Mouse (Mus musculus) fibroblast of lung, adult 2 months (primary cell): ENCODE data around the gene Sptlc2.
"Not testable (repeated sequence)": the region's sequence is repeated elsewhere in the genome, so short reads cannot be mapped to it uniquely, and the experiment has no call there.

ENCODE experiments used
- DNase-seq: peaks from one replicate; pipeline ENCODE4 v3.0.0-alpha.2; 2011; ENCODE audit warnings: low read depth

Gene Sptlc2

DNA sequence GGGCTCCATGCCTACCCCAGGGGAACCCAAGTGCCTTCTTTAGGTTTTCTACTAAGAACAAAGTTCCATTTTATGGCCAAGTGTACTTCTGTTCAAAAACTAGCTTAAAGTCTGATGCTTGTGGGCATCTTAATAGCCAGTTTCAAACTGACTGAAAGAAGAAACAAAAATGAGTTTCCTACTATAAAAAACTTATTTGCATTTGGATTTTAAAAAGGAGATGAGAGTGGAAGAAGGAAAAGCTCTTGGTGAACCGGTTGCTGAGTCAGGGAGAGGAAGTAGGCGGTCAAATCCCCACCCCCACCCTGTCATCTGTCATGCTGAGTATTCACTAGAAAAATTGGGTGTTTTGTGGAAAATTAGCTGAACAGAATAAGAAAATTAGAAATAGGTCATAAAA lies 57.9 kb downstream of the Sptlc2 start:
- no peak for DNase-seq

DNA sequence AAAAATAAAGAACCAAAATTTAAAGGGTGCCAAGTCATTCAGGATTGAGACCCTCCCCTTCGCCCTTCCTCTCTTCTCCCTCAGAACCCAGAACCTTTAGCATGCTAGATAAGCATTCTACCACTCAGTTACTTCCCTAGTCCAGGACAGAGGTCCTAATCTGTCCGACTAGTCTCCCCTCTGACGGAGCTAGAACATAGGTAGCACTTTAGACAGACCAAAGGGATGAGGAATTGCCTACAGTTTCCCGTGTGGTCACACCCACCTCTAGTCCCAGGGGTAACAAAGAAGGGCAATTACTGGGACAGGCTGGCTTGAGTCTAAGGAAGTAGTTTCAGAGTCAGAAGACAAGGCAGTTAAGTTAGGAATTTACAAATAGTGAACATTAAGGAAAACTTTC lies 60.1 kb downstream of the Sptlc2 start:
- no peak for DNase-seq

DNA sequence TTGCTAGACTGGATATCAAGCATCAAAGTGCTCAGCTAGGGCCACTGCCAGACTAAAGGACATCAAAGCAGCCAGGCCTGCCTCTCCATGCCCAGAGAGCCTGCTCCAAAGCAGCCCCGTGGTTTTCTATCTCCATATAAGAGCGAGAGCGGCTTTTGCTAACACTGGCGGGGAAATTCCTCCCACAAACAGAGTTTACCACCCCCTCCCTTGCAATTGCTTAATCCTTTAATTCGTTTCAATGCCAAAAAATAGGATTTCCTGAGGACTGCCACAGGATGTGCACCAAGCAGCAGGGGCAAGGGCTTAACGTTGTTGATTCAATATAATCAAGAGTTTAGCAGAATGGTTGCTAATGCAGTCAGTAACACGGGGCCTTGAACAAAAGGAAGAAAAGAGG lies 60.5 kb downstream of the Sptlc2 start:
- no peak for DNase-seq

DNA sequence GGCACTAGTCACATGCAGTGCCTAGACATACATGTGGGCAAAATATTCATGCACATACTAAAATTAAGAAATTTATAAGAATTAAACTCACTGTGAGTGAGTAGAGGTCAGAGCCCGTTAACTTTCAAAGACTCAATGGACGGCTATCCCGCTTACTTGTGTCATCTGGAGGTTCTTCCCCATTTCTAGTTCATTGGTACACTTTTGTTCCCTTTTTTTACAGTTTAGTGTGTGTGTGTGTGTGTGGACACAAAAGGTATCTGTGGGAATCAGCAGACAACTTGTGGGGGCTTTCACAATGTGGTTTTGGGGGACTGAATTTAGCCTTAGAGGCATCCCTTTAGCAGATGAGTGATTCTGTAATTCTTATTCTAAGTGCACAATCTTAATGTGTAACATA lies 62.7 kb downstream of the Sptlc2 start:
- no peak for DNase-seq

DNA sequence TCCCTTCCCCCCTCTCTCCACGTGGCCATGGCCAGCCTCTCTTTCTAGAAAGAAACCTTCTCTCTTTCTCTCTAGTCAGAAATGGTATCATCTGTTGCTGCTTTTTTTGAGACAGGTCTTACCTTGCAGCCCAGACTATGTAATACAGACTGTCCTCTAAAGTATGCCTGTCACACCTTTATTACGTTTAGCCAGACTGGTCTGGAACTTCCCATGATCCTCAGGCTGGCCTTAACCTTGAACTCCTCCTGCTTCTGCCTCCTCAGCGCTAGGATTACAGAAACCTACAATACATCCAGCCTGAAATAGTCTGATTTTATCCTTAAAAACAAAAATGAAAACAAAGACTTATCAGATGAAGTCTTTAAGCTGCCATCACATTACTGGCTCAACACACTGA lies 68.9 kb downstream of the Sptlc2 start:
- no peak for DNase-seq

DNA sequence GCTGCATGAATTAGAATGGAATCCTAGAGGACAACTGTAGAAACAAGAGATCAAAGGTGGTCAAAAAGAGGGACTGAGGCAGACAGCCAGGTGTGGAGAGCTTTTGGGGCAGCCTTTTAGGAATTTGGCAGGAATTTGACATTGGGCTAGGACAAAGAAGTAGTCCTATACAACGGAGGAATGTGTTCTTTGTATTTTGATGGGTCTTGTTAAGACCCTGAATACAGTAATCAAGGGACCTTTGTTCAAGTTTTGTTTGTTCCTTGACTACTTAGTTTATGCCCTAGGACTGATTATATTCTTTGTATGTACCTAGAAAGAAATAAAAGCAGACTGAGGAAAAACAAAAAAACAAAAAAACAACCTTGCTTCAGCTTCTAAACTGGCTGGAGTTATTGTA lies 70.2 kb downstream of the Sptlc2 start:
- no peak for DNase-seq

DNA sequence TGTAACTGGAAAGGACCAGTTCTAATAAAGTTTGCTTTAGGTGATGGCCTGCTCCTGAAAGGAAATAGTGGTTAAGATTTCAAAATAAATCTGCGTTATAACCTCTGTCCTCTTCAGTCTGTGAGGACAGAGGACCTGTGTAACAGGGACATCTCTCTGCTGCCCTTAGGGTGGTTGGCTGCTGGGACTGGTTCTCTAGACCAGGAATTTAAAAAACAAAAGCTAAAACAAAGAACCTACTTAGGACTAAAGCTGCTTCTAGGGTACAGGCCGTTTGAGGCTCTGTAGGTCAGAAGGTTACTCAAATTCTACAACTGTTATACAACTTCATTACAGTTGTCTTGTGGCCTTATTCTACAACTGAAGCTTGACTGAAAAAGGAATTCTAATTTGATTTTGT lies 75.1 kb downstream of the Sptlc2 start:
- DNase-seq, result no peak

DNA sequence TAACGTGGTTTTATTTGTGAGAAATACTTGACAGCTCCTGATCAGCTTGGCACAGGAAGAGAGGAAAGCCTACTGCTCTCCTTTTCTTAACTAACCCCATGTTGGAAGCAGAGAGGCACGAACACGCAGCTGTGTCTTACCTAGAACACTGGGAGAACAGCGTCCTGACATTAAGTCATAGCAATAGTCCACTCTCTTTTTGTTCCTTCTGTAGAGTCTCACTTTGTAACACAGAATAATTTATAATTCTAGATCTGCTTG lies 81.6 kb downstream of the Sptlc2 start:
- DNase-seq, result not testable (repeated sequence)

DNA sequence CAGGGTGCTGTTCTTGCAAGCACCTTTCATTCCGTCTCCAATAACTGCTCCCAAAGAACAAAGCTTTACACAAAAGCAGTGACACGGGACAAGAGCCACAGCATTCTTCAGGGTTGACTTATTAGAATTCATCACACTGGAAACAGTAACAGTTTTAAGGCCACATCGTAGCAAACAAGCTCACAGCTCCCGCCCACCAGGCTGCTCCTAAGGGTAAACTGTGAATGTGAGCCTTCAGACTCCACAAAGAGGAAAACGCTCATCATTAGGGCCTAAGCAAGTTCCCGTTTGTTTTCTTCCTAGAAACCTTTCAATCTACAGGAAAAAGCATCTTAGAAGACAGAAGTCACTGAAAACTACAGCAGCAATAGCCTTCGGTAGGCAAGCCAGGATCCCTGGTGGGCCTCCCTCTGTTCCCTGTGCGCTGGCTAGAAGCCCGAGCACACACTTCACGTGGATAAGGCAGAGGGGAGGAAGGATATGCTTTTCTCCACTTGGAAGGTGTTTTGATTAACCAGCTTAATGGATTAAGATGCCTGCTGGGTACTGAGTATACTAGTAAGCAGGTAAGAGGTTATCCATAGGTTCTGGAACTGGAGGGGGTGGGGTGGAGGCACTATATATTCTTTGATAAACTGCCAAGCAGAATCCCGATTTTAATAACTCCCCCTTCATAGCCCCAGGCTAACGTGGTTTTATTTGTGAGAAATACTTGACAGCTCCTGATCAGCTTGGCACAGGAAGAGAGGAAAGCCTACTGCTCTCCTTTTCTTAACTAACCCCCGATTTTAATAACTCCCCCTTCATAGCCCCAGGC lies 82.2 kb downstream of the Sptlc2 start:
- DNase-seq, result no peak

DNA sequence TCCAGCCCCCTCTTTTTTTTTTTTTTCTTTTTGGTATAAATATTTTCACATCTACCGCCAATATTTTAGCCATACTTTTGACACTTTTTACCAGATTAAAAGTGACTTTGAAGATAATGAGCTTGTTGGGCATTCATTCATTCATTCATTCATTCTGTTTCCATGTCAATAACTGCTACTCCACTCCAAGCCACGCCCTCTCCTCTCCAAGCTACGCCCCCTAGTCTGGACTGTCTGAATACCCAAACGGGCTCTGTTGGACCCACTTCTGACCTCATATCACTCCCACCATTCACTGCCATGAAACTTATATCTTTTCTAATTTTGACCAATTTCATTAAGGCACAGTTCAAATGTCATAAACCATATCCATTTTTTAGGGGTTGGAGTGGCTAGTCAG lies 87.0 kb downstream of the Sptlc2 start:
- DNase-seq, result no peak

DNA sequence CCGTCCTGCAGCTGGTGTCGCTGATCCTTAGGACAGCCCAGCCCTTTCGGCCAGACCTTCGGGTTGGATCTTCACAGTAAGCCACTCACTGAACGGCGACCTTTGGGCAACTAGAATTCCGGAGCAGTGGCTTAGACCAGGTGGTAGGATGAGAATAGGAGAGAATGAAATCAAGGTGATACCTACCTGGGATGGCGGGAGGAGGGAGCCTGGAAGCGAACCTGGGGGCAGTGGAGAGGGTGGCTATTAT lies 87.8 kb downstream of the Sptlc2 start:
- DNase-seq, result no peak

DNA sequence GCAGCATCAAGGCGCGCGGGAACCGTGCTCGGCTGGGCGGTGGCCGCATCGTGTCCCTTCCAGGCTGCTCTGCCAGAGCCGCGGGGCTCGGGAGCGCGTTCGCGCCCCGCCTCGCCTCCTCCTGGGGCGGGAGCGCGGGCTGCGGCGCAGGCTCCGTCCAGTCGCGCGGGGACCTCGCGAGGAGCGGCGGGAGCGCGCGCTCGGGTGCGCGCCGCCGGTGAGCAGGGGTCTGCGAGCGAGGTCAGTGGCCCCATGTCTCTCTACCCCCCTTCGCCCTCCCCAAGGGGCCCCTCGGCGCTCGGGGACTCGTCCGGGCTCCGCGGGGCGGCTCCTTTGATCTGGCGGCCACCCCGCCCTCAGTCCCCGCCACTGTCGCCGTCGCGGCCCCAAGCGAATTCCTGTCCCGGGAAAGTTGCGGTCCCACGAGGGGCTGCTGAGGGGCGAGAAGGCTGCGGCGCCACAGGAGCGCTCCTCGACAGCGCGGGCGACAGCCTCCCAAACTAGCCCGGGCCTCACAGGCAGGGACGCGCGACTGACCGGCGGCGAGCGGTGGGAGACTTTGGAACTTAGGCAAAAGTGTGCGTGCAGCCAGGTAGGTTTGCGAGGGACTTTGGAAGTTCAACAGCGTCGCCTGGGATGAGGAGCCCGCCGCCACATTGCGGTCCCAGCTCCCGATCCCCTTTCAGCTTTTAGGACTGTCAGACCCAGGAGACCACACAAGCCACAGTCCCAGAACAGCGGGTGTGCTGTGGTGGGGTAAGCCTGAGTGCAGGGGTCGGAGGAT lies 88.3 kb downstream of the Sptlc2 start, which contains the start of gene Ism2:
TSS of gene Ism2 (minus strand) at position 49 of the 784 bp plus-strand sequence.
- DNase-seq, result no peak

DNA sequence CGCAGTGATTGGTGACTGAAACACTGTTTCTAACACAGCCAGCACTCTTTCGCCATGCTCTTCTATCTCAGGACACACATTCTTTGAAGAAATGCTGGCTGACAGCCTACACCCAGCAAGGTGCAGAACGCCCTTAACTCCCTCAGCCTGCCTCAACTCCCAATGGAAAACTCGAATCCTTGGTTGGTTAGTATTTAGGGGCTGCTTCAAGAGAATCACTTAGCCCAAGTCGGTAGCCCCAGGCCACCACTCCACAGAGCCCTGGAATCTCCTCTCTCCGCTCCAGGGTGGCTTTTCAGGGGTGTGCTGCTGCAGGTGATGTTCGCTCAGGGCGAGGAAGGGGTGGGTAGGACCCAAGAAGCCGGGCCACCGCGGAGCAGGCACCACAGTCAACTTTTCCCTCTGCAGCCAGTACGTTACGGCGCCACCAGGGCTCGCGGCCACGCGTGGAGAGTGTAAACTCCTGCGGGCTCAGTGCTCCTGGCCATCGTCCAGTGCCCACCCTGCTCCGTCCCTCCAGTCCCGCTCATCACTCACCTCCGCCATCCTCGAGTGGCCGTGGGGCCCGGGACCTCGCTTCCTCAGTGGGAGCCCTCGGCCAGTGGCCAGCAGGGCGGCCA lies 89.0 kb downstream of the Sptlc2 start:
- DNase-seq, result no peak

DNA sequence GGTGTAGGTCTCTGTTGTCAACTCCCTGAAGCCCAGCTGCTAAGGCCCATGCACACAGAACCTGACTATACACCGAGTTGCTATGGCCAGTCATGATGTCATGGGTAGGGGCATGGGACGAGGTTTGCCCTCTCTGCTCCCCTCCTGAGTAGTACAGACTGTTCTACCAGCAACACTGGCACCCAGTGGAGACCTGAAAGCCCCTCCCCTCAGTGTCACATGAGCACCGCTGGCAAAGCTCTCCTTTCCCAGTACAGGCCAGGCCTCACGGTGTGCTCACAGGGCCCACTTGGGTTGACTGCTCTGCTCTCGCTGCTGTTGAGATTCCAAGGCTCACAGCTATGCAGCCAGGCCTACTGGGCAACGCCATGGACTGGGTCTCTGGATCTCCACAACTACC lies 94.2 kb downstream of the Sptlc2 start:
- DNase-seq, result no peak

DNA sequence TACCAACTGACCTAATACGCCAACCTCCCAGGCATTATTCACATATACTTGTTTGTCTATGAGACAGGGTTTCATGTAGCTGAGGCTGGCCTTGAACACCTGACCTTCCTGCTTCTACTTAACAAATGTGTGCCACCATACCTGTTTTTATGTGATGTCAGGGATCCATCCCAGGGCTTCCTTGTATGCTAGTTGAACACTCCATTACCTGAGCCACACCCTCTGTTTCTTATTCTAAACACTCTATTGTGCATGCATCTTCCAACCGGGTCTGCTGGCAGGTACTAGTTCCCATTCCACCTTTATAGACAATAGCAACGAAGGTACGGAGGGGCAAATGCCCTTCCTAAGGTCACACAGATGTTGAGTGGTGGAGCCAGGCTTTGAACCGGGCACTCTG lies 99.1 kb downstream of the Sptlc2 start:
- no peak for DNase-seq

DNA sequence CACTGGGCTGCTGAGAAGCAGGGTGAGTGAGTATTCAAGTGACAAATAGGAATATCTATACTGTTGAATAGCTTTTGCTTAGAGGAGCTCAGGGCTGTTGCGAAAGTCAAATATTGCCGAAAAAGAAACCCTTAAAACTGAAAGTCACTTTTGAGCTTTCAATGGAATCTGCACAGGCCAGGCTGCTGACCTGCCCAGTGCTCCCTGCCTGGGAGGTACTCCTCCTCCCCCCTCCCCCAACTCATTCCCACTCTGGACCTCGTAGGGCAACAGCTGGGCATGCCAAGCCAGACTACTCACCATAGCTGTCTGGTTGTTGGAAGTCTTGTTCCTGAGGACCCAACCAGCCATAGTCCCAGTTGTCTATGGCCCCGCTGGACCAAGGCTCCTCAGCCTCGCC lies 103.4 kb downstream of the Sptlc2 start:
- DNase-seq, result no peak

DNA sequence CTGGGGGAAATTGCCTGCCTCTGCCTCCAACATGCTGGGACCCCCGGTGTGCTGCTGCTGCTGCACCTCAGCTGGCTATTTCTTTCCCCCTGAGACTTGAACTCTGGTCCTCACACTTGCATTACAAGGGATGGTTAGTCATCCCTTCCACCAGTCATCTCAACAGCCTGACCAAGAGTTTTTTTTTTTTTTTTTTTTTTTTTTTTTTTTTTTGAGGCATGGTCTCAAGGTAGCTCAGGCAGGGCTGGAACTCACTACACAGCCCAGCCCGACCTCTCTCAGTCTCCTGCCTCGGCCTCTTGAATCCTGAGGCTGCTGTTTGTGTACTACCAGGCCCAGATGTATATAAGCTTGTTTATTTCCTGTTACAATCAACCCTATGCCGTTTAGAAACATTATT lies 103.9 kb downstream of the Sptlc2 start:
- no peak for DNase-seq

DNA sequence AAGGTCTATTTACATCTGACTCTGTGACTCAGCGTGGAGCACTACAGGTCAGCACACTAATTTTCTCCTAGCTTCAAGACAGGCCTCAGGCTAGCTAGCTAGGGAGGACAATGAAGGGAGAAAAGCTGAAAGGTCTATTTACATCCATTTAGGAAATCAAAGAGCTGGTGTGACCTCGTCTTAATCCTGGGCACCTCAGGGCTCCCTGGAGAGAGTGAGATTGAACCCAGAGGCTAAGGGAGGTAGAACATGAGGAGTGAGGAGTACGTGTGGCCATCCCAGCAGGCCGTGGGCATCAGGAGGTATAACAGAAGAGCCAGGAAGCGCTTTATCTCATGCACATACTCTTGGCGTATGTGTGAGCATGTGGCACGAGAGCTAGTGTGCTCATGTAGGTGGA lies 104.4 kb downstream of the Sptlc2 start:
- DNase-seq, result no peak

DNA sequence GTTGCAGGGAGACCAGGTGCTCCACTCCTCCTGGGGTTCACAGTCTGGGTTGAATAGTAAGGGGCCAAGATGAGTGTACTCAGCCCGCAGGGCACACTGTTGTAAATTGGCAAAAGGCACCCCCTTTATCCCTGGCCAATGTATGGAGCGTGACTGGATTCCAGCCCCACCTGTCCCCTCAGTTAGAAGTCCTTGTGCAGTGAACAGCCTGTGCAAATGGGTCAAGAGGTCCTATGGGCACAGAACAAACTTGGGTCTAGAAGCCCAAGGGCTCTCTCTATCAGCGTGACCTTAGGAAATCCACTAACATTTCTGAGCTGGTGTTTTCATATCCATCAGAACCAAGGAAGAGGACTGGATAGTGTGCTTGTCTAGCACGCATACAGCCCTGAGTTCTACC lies 105.4 kb downstream of the Sptlc2 start:
- no peak for DNase-seq

DNA sequence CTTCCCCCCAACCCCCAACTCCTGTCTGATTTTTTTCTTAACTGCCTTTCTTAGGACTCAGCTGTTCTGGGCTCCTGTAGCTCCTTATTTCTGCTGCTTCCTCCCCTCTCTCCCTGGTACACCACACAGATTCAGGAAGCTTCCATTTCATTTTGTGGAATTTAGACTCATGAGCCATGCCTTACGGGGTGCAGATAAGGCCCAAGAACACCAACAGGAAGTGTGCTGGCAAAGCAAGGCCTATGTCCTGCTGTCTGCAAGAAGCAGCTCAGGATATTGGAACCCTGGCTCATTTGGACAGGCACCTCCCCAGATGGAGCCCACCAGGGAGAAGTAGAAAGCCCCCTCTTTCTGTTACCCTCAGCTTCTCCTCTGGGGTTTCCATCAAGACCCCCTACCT lies 106.4 kb downstream of the Sptlc2 start:
- no peak for DNase-seq

DNA sequence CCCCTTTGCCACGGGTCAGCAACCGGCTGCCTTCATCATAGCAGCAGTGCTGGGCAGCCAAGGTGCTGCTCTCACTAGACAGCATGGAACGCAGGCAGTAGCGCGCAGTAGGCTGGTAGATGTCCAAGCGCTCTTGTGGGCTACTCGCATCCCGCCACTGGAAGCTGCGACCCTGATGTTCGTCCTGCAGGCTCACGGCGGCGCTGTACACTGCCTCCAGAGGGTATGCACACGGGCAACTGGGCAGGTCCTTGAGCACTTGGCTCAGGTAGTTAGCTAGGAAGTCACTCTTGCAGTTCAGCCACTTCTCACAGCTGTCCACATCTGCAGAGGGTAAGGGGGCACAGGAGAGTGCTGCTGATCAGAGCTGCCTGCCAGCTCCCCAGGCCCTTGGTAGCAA lies 108.3 kb downstream of the Sptlc2 start:
- DNase-seq, result no peak

DNA sequence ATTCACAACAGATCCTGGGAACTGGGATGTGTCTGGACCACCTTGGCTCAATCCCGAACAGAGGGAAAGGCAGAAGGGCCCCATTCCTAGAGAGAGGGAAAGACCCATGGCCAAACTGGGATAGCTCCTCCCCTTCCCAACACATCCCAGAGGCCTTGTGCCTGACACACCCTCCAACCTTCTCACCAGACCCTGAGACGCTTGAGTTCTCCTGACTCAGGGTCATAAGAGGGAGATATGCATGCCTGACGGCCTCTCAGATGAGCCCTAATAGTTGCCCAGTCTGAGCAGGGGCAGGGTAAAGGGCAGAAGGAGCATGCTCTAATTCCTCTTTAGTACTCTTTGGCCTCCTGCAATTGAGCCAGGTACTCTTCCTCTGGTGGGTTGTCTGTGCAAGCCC lies 108.8 kb downstream of the Sptlc2 start:
- no peak for DNase-seq

DNA sequence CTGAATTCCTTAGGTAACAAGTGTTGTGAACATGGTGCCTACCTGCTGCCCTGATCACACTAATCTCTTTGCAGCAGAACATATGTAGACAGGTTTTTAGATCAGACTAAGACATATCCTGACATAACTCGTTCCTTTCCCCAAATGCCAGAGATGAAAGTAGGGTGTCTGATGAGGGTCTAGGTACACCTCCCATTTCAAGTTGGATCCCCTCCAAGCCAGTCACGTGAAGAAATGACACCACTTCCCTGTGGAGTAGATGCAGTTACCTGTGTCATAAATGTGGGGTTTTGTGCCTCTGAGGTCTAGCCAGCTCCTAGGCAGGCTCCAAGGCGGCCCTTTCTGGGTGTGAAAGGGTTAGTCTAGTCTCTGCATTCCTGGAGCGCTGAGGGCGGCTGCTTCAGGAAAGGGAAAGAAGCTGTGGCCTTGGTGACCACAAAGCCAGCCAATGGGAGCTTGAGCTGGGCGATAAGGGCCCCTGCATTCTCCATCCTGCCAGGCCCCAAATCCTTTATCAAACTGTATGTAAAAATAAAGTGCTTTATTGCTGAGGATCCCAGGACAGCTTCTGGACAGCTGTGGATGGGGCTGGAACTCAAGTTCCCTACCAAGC lies 109.9 kb downstream of the Sptlc2 start:
- DNase-seq, result no peak
